Mouse (Mus musculus) intestine, postnatal 0 days (tissue): ENCODE data around the gene Snx20. TPM values are rescaled to one million over a fixed set of nuclear protein-coding genes. Genes with fewer than 3 reads are reported as not detected.
A peak's percentile ranks its signal among the peaks of the same experiment; 100 is the strongest.

Source experiments
- ATAC-seq: fragments of 200-750 bp; cut with Nextera tagmentation; 2 replicates; pipeline ENCODE4 v1.8.0; 2017; ENCODE audit warnings: mild to moderate bottlenecking, moderate TSS enrichment, moderate library complexity
- H3K27ac ChIP-seq: fragments of 300-500 bp; sonication (generic); 2 replicates; pipeline ENCODE4 v1.5.1; 2014; ENCODE audit warnings: mild to moderate bottlenecking, low read depth, low read length, moderate library complexity
- H3K27me3 ChIP-seq: fragments of 300-500 bp; sonication (generic); replicated peaks from 2 replicates; pipeline ENCODE4 v1.6.1; 2014; ENCODE audit warnings: low read length, mixed read lengths; ENCODE audit not compliant: control insufficient read depth, insufficient read depth
- H3K36me3 ChIP-seq: fragments of 300-500 bp; sonication (generic); 2 replicates; pipeline ENCODE4 v1.6.1; 2014; ENCODE audit warnings: mild to moderate bottlenecking, moderate library complexity; ENCODE audit not compliant: control insufficient read depth, insufficient read depth
- H3K4me1 ChIP-seq: fragments of 300-500 bp; sonication (generic); replicated peaks from 2 replicates; pipeline ENCODE4 v1.6.1; 2014; ENCODE audit warnings: antibody characterized with exemption, low read length, mixed read lengths; ENCODE audit not compliant: control insufficient read depth, insufficient read depth
- H3K4me2 ChIP-seq: fragments of 300-500 bp; sonication (generic); replicated peaks from 2 replicates; pipeline ENCODE4 v1.6.1; 2014; ENCODE audit warnings: low read depth, mild to moderate bottlenecking, moderate library complexity
- H3K4me3 ChIP-seq: fragments of 300-500 bp; sonication (generic); 2 replicates; pipeline ENCODE4 v1.5.1; 2014; ENCODE audit warnings: low read depth, low read length
- H3K9ac ChIP-seq: fragments of 300-500 bp; sonication (generic); 2 replicates; pipeline ENCODE4 v1.6.1; 2014; ENCODE audit warnings: mild to moderate bottlenecking, low read depth, low read length
- H3K9me3 ChIP-seq: fragments of 300-500 bp; sonication (generic); 2 replicates; pipeline ENCODE4 v1.6.1; 2016; ENCODE audit warnings: mixed run types; ENCODE audit not compliant: control insufficient read depth
- CTCF ChIP-seq: sonication (generic); IDR thresholded peaks from 2 replicates; pipeline ENCODE4 v1.5.1; 2016; ENCODE audit warnings: low read depth, mild to moderate bottlenecking, control low read depth, antibody characterized with exemption, moderate library complexity
- WGBS: fragments of 180-500 bp; shearing (Covaris S2); extraction: QIAGEN DNeasy Blood & Tissue Kit; methylation state at CpG from one replicate; pipeline ENCODE4 v1.1.7; 2014; 5-methylcytosine and 5-hydroxymethylcytosine counted together
- polyA plus RNA-seq: library from polyadenylated mRNA; unstranded; fragments of >200 nt; fragmentation: Nextera tagmentation; extraction: Ambion mirVana; gene quantifications from 2 replicates; pipeline ENCODE4 v1.2.1, GENCODE M21; 2015

Gene Snx20
- polyA plus RNA-seq, 1 experiment from 2014 or later: 37.1 TPM

DNA sequence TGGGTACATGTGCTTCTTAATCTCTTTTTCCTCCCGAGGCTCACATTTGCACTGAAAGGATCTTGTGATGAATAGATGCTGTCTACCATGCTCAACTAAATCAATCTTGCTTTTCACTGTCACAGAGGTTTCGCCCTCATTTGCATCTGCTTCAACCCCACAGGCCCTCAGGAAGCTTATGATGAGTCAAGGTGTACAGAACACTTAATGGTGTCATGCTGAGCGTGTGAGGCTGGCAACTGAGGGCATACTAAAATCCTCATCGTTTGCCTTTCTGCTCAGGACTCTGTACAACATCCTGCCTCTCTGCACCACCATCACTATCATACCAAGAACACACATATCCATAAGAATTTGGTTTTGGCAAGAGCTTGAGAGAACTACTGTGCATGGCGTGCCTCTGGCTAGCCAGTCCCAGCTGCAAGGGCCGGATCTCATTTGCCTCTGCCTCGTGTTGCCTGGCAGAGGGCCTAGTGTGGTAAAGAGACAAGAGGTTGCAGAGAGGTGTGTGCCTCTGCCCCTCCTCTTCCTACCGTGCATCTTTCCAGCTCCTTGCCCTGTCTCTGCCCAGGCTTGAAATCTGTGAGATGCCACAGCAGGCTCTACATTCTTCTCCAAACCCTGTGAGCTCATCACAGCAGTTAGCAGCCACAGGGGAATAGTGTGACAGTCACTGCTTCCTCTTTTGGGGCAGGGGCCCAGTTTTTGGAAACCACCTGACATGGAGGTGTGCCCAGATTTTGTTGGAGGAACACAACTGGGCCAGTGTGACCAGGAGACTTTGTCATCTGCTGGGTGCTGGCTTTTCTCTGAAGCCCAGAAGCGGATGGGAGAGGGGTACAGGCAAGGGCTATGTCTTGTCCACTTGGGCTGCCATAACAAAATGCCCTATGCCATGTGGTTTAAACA lies 1.4 kb upstream of the Snx20 start:
- Histone ChIP-seq H3K27me3 (no peaks in the 10 kb centered on the region), H3K36me3 (no peaks in the 10 kb centered on the region; the same call in 1 of the 2 replicates), H3K9ac (no peak overlapping the region), H3K4me2 (no peak overlapping the region), H3K9me3 (no peaks in the 10 kb centered on the region), H3K27ac (no peak overlapping the region), H3K4me1 (peaks cover 5% of the 10 kb centered on the region; the same call in 1 of the 2 replicates), H3K4me3 (no peak overlapping the region)
- WGBS: 78% methylated on average over 9 of the region's 9 CpGs
- TF ChIP-seq CTCF: no peak
- ATAC-seq: no peak

DNA sequence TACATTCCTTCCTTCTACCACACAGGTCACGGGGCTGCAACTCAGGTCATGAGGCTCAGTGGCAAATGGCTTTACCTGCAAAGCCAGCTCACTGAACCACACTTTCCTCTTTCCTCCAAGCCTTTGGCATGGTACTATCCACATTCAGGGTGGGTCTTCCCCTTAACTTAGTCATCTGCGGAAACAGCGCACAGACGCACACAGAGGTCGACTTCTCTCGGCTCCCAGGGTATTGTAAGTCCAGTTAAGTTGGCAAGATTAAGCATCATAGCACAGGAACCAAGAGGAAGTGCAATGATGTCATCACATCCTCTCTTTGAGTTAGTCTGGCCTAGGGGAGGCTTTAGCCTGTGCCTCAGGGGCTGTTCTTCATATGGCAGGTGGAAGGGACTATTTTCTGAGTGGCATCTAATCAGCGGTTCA lies 2.6 kb downstream of the Snx20 start:
- Histone ChIP-seq H3K9me3 (no peaks in the 10 kb centered on the region), H3K4me1 (peaks cover 5% of the 10 kb centered on the region; the same call in 1 of the 2 replicates), H3K4me2 (0 out of 2 replicates have a peak overlapping the region, but pooled peaks have one; percentile 17), H3K27me3 (no peaks in the 10 kb centered on the region), H3K4me3 (no peak overlapping the region), H3K9ac (no peak overlapping the region), H3K27ac (no peak overlapping the region), H3K36me3 (peaks cover 11% of the 10 kb centered on the region)
- WGBS: 73% methylated on average over 7 of the region's 7 CpGs
- ATAC-seq: no peak
- TF ChIP-seq CTCF: no peak

DNA sequence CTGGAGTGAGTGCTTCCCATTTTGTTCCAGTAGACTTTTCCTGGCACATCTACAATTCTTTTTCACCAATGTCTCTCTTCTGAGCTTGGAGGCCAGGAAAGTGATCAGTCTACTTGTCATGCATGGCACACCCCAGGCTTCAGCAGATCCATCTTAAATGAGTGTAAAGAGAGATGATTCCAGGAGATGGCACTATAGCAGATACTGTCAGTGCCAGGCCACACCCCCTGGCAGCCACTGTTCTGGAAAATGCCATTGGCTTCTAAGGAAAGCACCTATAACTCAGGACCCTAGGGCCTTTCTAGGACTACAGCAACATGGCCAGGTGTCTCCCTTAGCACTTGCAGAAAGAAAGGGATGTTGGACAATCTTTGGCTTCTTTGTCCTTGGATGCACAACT lies 4.8 kb downstream of the Snx20 start:
- Histone ChIP-seq H3K36me3 (peaks cover 22% of the 10 kb centered on the region), H3K4me1 (peaks cover 11% of the 10 kb centered on the region; the same call in 1 of the 2 replicates), H3K4me3 (no peak overlapping the region), H3K9ac (no peak overlapping the region), H3K27me3 (0 out of 2 replicates have a peak, but pooled peaks cover 4% of the 10 kb centered on the region), H3K4me2 (no peak overlapping the region), H3K27ac (no peak overlapping the region), H3K9me3 (no peaks in the 10 kb centered on the region)
- TF ChIP-seq CTCF: peak; percentile 73
- ATAC-seq: no peak

DNA sequence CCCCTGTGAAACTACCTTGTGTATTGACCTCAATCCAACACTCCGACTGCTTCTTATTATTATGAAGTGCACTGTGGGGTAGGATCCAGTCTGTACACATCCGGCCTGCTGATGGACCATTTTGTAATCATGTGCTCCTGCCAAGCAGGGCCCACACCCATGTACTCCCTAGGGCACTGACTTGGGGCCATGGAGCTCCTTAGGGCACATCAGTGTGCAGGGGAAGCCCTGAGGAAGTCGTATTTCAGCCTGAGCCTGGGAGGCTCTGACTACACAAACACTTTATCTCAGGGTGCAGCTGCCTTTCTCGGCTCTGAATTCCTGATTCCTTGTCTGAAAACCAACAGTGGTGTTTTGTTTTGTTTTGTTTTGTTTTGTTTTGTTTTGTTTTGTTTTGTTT lies 5.7 kb downstream of the Snx20 start:
- no peak overlapping the region for H3K9ac ChIP-seq
- peaks cover 23% of the 10 kb centered on the region for H3K36me3 ChIP-seq
- H3K9me3 ChIP-seq: no peaks in the 10 kb centered on the region
- H3K4me1 ChIP-seq: peaks cover 10% of the 10 kb centered on the region; the same call in 1 of the 2 replicates
- 62% methylated on average over 4 of the region's 4 CpGs for WGBS
- no peak for TF ChIP-seq CTCF
- H3K27ac ChIP-seq: no peak overlapping the region
- H3K4me2 ChIP-seq: no peak overlapping the region
- H3K27me3 ChIP-seq: 0 out of 2 replicates have a peak, but pooled peaks cover 7% of the 10 kb centered on the region
- ATAC-seq: no peak
- H3K4me3 ChIP-seq: no peak overlapping the region

DNA sequence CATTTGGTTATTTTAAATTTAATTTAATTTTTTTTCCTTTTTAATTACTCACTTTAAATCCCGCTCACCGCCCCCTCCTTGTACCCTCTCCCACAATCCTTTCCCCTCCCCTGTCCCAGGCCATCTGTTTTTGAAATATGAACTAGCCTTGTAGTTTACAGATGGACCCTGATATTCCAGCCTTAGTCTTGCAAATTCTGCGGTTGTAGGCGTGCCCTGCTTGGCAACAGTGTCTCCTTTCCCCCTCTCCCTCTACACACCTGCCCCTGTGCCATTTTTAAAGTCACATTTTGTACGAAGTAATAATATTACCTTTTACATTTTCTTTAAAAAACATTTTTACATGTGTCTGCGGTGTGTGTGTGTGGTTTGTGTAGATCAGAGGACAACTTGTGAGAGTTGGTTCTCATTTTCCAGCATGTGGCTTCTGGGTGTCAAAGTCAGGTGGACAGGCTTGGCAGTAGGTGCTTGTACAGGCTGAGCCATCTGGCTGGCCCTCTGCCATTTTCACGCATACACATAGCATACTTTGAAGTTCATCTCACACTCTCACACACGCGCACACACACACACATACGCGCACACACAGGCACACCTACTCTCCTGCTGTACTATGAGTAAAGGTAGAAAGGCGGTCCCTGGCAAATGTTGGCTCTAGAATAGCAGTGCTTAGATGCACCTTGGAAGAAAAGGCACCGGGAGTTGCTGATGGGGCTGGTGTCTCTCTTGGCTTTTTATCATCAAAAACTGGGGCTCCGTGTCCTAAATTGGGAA lies 7.7 kb downstream of the Snx20 start:
- ATAC-seq: no peak
- 68% methylated on average over 14 of the region's 14 CpGs for WGBS
- Histone ChIP-seq H3K9ac (peak overlapping the region; percentile 69; the same call in 1 of the 2 replicates), H3K4me3 (peak overlapping the region; percentile 40), H3K36me3 (peaks cover 23% of the 10 kb centered on the region), H3K27me3 (0 out of 2 replicates have a peak, but pooled peaks cover 7% of the 10 kb centered on the region), H3K27ac (no peak overlapping the region), H3K9me3 (no peaks in the 10 kb centered on the region), H3K4me1 (0 out of 2 replicates have a peak, but pooled peaks cover 6% of the 10 kb centered on the region), H3K4me2 (peak overlapping the region; percentile 69)
- TF ChIP-seq CTCF: no peak
